Mouse (Mus musculus) heart, postnatal 0 days (tissue): ENCODE measurements around the gene Lrrc8a.

ENCODE experiments used
- CTCF ChIP-seq: IDR thresholded peaks from 2 replicates; pipeline ENCODE4 v1.5.1; 2016; ENCODE audit warnings: antibody characterized with exemption, control low read depth, low read depth
- EP300 ChIP-seq: IDR thresholded peaks from 2 replicates; pipeline ENCODE4 v1.6.1; 2016; ENCODE audit warnings: antibody characterized with exemption, low read depth

GRCm38 (mm10) chr2:30250166-30251128 lies 12.9 kb downstream of the Lrrc8a start:
- TF ChIP-seq CTCF, result no peak
- no peak for TF ChIP-seq EP300
